Mouse (Mus musculus) heart, adult 8-10 months (tissue): ENCODE data around the gene Rtn3. TPM values are rescaled to one million over a fixed set of nuclear protein-coding genes. Genes with fewer than 3 reads are reported as not detected.
"Not testable (repeated sequence)": the region's sequence is repeated elsewhere in the genome, so short reads cannot be mapped to it uniquely, and the experiment has no call there.

ENCODE experiments used
- DNase-seq: peaks from one replicate; pipeline ENCODE4 v3.0.0; 2022; ENCODE audit warnings: low spot score
- total RNA-seq, 4 experiments: library from RNA; stranded (reverse); gene quantifications; 2 replicates each; pipeline ENCODE4 v1.2.4; 2022

The Rtn3 gene
- total RNA-seq, 4 experiments from 2014 or later = 68.0 to 76.0 (median 73.0) TPM

- DNase-seq = no peak
Measured at GRCm38 (mm10) chr19:7422656-7423027, 60.4 kb downstream of the Rtn3 start.

DNA sequence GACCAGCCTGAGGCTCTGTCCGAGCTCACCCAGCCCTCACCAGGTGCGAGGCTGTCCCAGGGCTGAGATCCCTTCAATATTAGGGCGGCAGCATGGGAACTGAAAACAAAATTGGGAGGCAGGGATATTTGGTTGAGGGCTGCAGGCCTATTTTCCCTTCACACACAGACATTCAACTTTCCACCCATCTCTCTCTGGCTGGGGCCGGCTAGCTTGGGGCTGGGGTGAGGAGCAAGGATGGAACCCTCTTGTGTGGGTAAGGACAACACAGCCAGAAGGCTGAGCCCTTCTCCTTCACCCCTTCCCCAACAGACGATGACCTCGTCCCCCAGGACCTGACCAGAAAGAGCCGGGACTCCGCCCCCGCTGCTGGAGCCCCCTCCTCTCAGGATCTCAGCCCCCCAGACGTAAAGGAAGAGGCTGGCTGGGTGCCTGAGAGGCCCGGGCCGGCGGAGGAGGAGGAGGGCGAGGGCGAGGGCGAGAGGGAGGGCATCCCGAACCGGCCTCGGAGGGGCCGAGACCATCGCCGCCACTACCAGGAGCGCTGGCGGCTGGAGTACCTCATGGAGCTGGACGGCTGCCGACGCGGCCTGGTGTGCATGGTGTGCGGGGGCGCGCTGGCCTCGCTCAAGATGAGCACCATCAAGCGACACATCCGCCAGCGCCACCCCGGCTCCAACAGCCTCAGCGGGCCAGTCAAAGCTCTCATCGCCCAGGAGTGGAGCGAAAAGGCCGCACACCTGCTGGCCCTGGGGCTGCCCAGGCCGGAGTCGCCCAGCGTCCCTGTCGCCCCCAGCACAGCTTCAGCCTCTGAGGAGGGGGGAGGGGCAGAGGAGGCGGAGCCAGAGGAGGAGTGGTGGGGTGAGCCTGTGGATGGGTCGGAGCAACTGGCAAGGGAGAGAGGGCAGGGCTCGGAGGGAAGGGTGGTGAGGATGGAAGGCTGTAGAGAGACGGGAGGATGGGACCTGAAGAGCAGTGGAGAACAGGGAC, 61.2 kb downstream of the Rtn3 start:
- no peak for DNase-seq

GRCm38 (mm10) chr19:7420841-7421601, 62.1 kb downstream of the Rtn3 start:
- DNase-seq = no peak

DNA sequence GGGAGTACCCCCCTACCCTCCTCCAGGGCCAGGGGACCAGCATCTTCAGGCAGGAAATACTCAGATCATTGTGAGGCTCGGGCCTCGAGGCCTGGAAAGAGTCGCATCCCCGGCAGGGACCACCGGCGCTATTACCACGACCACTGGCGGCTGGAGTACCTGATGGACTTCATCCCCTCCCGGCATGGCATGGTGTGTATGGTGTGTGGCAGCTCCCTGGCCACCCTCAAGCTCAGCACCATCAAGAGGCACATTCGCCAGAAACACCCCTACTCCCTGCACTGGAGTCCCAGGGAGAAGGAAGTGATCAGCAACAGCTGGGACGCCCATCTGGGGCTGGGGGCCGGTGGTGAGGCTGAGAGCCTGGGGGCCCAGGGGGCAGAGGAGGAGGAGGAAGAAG, 63.0 kb downstream of the Rtn3 start:
- no peak for DNase-seq

DNA sequence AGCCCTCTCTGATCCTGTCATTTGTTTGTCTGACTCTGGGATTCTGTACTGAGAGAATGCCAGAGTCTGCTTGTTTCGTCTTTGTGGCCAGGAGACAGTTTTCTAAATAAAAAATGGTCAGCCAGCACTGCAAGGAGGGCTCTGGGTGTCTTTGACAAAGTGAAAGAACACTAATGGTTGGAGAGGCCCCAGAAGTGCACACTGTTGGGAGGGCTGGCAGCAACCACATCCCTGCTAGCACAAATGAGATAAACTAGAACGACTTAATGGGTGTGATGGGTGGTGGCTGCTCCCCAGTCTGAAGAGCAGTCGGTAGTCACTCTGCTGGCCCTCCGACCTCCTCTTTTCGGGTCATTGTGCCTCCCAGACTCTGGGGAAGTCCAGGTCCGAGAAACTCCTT, 63.9 kb downstream of the Rtn3 start:
- DNase-seq = no peak

- peak; percentile 69 for DNase-seq
Measured at GRCm38 (mm10) chr19:7417911-7418849, 64.9 kb downstream of the Rtn3 start.

GRCm38 (mm10) chr19:7416834-7417735, 66.0 kb downstream of the Rtn3 start, which contains the start of gene 2700081O15Rik:
2700081O15Rik (plus strand) TSS chr19:7417625.
- DNase-seq = peak; percentile 83

- peak; percentile 41 for DNase-seq
Measured at GRCm38 (mm10) chr19:7415916-7416833, 66.9 kb downstream of the Rtn3 start.

GRCm38 (mm10) chr19:7412361-7412760, 70.7 kb downstream of the Rtn3 start:
- DNase-seq = no peak

- DNase-seq = no peak
Measured at GRCm38 (mm10) chr19:7404623-7405229, 78.4 kb downstream of the Rtn3 start.

- peak; percentile 55 for DNase-seq
Measured at GRCm38 (mm10) chr19:7400635-7401034, 82.4 kb downstream of the Rtn3 start.

DNA sequence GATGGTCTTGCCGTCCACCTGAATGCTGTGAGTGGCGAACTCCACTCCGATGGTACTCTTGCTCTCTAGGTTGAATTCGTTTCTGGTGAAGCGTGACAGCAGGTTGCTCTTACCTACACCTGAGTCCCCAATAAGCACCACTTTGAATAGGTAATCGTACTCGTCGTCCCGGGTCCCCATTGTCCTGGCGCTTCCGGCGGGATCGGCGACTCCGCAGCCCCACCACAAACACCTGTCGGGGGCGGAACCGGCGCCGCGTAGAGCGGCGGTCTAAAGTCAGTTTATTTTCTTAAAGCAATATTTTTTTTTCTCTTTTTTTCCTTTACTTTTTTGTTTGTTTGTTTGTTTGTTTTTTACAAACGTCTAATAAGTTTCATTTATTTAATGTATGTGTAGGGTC, 84.2 kb downstream of the Rtn3 start:
- not testable (repeated sequence) for DNase-seq

- DNase-seq = not testable (repeated sequence)
Measured at GRCm38 (mm10) chr19:7396867-7397826, 85.9 kb downstream of the Rtn3 start.

DNA sequence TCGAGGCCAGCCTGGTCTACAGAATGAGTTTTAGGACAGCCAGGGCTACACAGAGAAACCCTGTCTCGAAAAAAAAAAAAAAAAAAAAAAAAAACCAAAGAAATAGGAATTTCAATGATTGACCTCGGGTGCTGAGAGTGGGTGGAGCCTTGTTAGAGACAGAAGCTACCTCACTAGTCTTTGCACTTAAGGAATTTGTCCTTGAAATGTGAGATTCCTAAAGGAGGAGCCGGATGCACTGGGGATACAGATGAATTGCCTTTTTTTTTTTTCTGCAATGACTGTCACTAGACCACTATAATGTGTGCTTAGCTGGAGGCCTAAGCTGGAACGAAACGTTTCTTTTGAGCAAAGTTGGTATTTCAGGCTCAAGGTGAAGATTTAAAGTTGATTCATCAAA, 94.6 kb downstream of the Rtn3 start:
- no peak for DNase-seq

- no peak for DNase-seq
Measured at GRCm38 (mm10) chr19:7386042-7386441, 97.0 kb downstream of the Rtn3 start.

DNA sequence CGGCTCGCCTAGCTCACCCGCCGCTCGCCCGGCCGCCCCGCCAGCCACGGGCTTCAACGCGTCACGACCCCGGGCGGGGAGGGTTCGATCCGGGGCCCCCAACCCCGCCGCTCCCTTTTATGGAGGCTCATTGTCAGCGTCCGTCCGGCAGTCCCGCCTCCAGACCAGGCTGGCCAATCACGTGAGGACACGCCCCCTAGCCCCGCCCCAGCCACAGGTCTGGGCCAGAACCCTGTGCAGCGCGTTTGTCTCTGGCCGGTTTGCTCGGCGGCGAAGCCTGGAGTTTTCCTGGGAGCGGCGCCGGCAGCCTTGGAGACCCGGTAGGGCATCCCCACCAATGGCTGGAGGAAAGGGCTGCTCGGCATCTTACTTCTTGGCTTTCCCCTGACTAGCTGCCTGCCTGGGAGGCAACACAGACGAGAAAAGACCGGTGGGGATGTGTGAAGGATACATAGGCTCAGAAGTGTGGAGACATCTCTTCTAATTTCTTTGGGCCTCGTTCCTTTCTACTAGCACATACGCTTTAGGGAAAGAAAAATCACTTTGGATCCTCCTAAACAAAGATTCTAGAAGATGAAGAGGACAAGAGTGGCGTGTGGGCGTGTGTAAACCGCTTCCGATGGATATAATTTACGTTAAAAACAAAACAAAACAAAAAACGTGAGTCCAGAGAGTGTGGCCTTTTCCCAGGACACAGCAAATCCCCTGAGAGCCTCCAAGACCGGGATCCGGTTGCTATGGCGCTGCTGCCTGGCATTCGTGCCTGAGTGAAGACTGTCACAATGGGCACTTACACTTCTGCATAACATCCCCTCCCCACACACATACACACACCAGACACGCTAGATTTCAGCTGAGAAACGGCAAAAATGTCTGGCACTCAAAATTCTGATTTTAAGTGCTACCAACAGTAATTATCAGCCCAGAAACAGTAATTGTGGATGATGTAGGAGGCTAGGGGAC, 99.9 kb downstream of the Rtn3 start, which contains the start of gene Spindoc:
Gene Spindoc, minus strand, starts transcription at position 92 of the 963 bp plus-strand sequence.
- peak; percentile 99 for DNase-seq
